Mouse (Mus musculus) thymus, postnatal 4 days (tissue): ENCODE measurements at regions not wholly inside any gene's neighbourhood (a gene's known extent, or its start where the extent isn't known, plus 50 kb on each side); places are given as distances from the start of the nearest gene placed in this dataset.
"Not testable (repeated sequence)": the region's sequence is repeated elsewhere in the genome, so short reads cannot be mapped to it uniquely, and the experiment has no call there.

Experiments used
- DNase-seq: peaks from one replicate; pipeline ENCODE4 v3.0.0; 2021

- DNase-seq = peak; percentile 42
Measured at GRCm38 (mm10) chr12:115861759-115862158, 185.8 kb upstream of the Zfp386 start.

- not testable (repeated sequence) for DNase-seq
Measured at GRCm38 (mm10) chr12:115865059-115865756, 182.3 kb upstream of the Zfp386 start.

- DNase-seq = peak; percentile 36
Measured at GRCm38 (mm10) chr12:115868631-115869030, 178.9 kb upstream of the Zfp386 start.

GRCm38 (mm10) chr12:115872451-115872850 is 175.1 kb upstream of the Zfp386 start:
- DNase-seq = not testable (repeated sequence)

- DNase-seq = not testable (repeated sequence)
Measured at GRCm38 (mm10) chr12:115873976-115874375, 173.5 kb upstream of the Zfp386 start.

- no peak for DNase-seq
Measured at GRCm38 (mm10) chr12:115883719-115884118, 163.8 kb upstream of the Zfp386 start.

- peak; percentile 19 for DNase-seq
Measured at GRCm38 (mm10) chr12:115887976-115888375, 159.5 kb upstream of the Zfp386 start.

GRCm38 (mm10) chr12:115892656-115893055 is 154.9 kb upstream of the Zfp386 start:
- DNase-seq = not testable (repeated sequence)

- not testable (repeated sequence) for DNase-seq
Measured at GRCm38 (mm10) chr12:115912226-115912625, 135.3 kb upstream of the Zfp386 start.

- DNase-seq = not testable (repeated sequence)
Measured at GRCm38 (mm10) chr12:115915420-115915819, 132.1 kb upstream of the Zfp386 start.

- DNase-seq = peak; percentile 25
Measured at GRCm38 (mm10) chr12:115920119-115920518, 127.4 kb upstream of the Zfp386 start.

- DNase-seq = not testable (repeated sequence)
Measured at GRCm38 (mm10) chr12:115923999-115924398, 123.5 kb upstream of the Zfp386 start.

- DNase-seq = not testable (repeated sequence)
Measured at GRCm38 (mm10) chr12:115925542-115925941, 122.0 kb upstream of the Zfp386 start.

GRCm38 (mm10) chr12:115952325-115952724 is 95.2 kb upstream of the Zfp386 start:
- peak; percentile 25 for DNase-seq

GRCm38 (mm10) chr12:115955477-115956177 is 91.9 kb upstream of the Zfp386 start:
- DNase-seq = peak; percentile 12

- not testable (repeated sequence) for DNase-seq
Measured at GRCm38 (mm10) chr12:115963701-115964100, 83.8 kb upstream of the Zfp386 start.

- DNase-seq = not testable (repeated sequence)
Measured at GRCm38 (mm10) chr12:115967522-115967921, 80.0 kb upstream of the Zfp386 start.
